Mouse (Mus musculus) retina, adult 2 months (tissue): Measurements from ENCODE around the gene Pnpla7.

Experiments used
- DNase-seq: peaks from one replicate; pipeline ENCODE4 v3.0.0-alpha.2; 2012; ENCODE audit warnings: low read depth, low spot score

The Pnpla7 gene

DNA sequence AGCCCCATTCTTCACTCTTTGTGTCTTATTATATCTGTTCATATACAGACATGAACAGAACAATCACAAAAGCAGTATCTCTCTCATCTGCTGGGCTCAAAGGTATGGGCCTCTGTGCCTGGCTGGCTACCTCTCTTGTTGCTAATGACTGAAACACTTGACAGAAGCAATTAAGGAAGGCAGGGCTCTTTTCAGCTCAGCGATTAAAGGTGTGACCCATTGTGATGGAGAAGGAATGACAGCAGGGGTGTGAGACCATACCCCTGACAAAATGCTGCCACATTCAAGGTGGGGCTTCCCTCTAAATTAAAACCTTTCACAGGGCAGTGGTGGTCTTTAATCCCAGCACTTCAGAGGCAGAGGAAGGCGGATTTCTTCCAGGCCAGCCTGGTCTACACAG, 11.9 kb downstream of the Pnpla7 start:
- DNase-seq = no peak

DNA sequence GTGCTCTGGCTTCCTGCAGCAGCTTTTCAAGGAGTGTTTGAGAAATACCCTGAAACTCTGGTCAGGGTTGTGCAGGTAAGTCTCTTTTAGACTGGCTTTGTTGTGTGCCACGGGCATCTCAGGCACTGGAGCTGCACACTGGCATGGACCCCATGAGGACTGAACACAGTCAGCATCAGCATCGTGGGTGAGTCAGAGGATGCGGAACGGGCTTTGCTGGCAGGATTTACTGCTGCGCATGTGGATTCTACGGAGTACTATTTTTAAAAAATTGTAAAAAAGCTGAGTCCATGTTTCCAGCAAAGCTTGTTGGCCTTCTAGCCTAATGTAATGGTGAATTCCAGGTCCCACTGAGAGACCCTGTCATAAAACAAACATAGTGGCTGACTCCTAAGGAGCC, 19.5 kb downstream of the Pnpla7 start:
- no peak for DNase-seq

- no peak for DNase-seq
Measured at GRCm38 (mm10) chr2:24996471-24996870, 20.6 kb downstream of the Pnpla7 start.

GRCm38 (mm10) chr2:25000544-25001235, 24.9 kb downstream of the Pnpla7 start:
- DNase-seq = no peak

- DNase-seq = no peak
Measured at GRCm38 (mm10) chr2:25003946-25004786, 28.3 kb downstream of the Pnpla7 start.

- no peak for DNase-seq
Measured at GRCm38 (mm10) chr2:25006767-25007166, 30.9 kb downstream of the Pnpla7 start.

- DNase-seq = no peak
Measured at GRCm38 (mm10) chr2:25008250-25008649, 32.4 kb downstream of the Pnpla7 start.

- DNase-seq = no peak
Measured at GRCm38 (mm10) chr2:25022678-25023077, 46.8 kb downstream of the Pnpla7 start.

DNA sequence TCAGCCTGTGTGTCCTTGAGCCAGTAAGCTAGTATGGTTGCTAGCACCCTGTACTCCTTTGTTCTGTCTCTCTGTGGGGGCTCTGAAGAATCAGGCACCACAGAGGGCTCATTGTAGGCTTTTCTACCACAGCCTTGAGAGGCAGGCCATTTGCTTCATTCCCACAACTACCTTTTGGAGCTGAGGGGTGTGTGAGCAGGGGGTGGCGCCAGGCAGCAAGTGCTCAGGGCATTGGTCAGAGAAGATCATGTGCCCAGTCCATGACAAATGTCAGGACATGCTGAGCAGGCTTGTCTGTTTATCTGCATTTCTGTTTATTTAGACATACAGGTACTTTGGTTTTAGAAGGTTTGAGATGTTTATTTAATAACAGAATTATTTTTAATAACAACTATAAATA, 49.3 kb downstream of the Pnpla7 start:
- no peak for DNase-seq

DNA sequence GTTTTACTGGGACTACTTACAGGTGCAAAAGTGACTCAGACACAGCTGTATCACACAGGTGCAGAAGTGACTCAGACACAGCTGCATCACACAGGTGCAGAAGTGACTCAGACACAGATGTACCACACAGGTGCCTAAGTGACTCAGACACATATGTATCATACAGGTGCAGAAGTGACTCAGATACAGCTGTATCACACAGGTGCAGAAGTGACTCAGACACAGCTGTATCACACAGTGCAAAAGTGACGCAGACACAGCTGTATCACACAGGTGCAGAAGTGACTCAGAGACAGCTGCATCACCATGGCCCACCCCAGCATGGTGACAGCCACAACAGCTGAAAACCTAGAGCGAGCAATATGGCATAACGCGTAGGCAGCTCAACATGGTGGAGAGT, 59.2 kb downstream of the Pnpla7 start:
- no peak for DNase-seq

- DNase-seq = no peak
Measured at GRCm38 (mm10) chr2:25040089-25040488, 64.3 kb downstream of the Pnpla7 start.

GRCm38 (mm10) chr2:25050921-25051320, 75.1 kb downstream of the Pnpla7 start:
- no peak for DNase-seq

GRCm38 (mm10) chr2:25051450-25051849, 75.6 kb downstream of the Pnpla7 start:
- no peak for DNase-seq

- DNase-seq = no peak
Measured at GRCm38 (mm10) chr2:25053101-25053500, 77.3 kb downstream of the Pnpla7 start.

DNA sequence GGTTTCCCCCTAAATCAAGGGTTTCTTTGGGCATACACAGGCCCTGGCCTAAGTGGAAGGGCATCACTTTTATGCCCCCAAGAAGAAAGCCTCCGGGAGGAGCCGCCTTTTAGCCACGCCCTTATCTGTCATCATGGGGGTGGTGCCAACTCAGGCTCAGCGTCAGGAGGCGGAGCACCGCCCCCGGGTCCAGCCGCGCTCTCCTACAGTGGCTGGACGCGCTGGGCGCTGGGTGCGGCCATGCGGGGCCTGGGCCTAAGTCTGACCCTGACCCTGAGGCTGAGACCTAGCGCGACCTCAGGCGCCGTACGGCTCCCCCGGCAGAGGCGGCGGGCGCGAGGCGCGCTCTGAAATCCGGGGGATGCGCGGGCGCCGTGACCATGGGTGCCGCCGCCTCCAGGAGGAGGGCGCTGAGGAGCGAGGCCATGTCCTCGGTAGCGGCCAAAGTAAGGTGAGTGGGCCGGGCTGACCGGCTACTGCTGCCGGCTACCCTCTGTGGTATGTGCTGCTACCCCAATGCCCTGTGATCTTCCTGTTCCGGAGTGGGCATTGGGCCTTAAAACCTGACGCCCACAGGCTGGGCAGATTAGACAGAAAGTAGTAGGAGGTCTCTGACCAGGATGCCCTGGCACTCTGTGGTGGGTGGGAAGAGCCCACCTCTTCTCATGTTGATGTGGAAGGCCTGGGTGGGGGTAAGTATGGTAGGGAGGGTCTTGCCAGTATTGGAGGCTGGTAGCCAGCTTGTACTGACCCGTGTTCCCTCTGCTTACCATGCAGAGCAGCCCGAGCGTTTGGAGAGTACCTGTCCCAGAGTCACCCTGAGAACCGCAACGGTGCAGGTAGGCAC, 78.6 kb downstream of the Pnpla7 start, which contains the start of gene Nsmf:
Gene Nsmf, plus strand, starts transcription at position 135 of the 847 bp plus-strand sequence.
- DNase-seq = peak; percentile 61

- DNase-seq = no peak
Measured at GRCm38 (mm10) chr2:25055068-25055405, 79.2 kb downstream of the Pnpla7 start.

DNA sequence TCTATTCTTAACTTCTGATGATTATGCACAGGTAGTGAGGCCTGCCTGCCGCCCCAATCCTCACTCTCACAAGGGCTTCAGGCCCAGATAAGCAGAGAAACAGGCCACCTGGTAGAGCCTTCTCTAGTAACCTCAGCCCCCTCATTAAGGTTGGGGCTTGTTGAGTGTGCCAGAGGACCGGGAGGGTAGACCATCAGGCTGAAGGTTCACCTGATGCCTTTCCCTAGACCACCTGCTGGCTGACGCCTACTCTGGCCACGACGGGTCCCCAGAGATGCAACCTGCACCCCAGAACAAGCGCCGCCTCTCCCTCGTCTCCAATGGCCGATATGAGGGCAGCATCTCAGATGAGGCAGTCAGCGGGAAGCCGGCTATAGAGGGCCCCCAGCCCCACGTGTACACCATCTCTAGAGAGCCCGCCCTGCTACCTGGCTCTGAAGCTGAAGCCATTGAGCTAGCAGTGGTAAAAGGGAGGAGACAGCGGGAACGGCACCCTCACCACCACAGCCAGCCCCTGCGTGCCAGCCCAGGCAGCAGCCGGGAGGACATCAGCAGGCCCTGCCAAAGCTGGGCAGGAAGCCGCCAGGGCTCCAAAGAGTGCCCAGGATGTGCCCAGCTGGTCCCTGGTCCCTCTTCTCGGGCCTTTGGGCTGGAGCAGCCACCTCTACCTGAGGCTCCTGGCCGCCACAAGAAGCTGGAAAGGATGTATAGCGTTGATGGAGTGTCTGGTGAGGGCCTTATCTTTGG, 79.7 kb downstream of the Pnpla7 start:
- DNase-seq = no peak

GRCm38 (mm10) chr2:25058926-25059325, 83.1 kb downstream of the Pnpla7 start:
- DNase-seq = no peak

GRCm38 (mm10) chr2:25063523-25063922, 87.7 kb downstream of the Pnpla7 start:
- no peak for DNase-seq

GRCm38 (mm10) chr2:25064285-25064684, 88.5 kb downstream of the Pnpla7 start:
- no peak for DNase-seq

- DNase-seq = no peak
Measured at GRCm38 (mm10) chr2:25065537-25065936, 89.7 kb downstream of the Pnpla7 start.
